Mouse (Mus musculus) bone marrow macrophage, adult 2 months (primary cell): ENCODE measurements around the gene 1700014D04Rik.

ENCODE experiments used
- CTCF ChIP-seq: IDR thresholded peaks from 2 replicates; pipeline ENCODE4 v1.5.1; 2012; ENCODE audit warnings: low read depth, mild to moderate bottlenecking, low read length, moderate library complexity
- POLR2A ChIP-seq: IDR thresholded peaks from 2 replicates; pipeline ENCODE4 v1.6.1; 2012; ENCODE audit warnings: mild to moderate bottlenecking, low read depth, low read length, borderline replicate concordance

DNA sequence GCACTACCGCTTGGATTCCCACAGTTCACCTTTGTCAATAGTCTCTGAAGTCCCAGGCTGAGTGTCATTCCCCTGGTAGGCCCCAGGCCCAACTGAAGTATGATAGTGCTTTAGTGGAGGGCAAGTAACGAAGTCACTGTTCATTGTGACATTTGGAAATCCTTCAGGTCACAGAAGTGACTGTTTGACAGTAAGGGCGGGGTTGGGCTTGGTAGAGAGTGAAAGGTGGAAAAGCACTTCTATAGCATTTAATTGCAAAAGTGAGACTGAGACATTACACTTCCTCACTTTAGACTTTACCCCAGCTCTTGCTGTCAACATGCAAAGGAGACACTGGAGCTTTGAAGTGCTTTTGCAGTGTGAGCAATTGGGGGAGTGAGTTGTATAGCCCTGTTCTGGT is 52.5 kb downstream of the 1700014D04Rik start, which contains the start of gene 4921517D22Rik:
- TF ChIP-seq CTCF, result no peak
- no peak for TF ChIP-seq POLR2A
